Mouse (Mus musculus): ENCODE data around the gene Cdc7.

Cdc7 gene

DNA sequence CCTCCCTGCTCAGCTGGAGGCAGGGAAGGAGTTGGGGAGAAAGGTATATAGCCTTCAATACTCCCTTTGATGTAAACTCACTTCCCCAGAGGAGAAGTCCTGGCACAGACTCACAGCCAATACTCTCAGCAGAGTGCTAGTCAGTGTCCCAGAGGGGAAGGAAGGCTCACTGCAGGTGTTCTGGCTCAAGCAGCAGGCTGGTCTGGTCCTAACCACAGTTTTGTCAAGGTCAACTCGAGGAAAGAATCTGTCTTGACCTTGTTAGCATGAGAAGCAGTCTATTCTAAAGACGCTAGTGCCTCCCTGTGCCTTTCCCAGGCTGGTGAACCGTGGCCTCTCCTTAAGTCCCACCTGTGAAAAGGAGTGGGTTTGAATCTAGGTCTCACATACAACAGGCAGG, 30.6 kb downstream of the Cdc7 start:
- DNase-seq, result no peak

DNA sequence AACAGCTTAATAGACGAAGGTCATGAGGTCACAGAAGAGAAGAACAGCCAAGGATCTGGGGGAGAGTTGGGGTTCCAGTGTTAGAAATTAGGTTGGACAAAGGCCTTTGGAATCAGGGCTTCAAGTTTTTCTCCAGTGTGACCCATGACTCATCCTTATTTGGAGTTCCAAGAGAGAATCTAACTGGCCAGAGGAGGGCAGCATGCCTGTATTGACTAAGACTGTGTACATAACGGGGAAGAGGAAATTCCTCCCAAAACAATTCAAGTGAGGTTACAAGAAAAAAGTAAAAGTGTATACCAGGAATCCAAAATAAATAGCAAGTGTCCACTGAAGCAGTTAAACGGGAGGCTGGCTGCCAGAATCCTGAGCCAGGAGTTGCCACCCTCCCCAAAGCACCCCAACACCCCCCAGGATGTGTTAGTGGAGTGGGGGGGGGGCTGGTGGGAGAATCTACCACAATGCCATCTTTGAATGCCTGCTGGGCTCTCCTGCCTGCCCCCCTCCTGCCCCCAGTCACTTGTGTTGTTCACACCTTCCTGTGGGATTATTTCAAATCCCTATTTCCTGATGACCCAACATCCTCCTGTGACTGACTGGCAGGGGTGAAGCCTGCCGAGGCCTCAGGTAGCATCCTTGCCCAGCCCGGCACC, 31.9 kb downstream of the Cdc7 start:
- peak; percentile 81 for DNase-seq

DNA sequence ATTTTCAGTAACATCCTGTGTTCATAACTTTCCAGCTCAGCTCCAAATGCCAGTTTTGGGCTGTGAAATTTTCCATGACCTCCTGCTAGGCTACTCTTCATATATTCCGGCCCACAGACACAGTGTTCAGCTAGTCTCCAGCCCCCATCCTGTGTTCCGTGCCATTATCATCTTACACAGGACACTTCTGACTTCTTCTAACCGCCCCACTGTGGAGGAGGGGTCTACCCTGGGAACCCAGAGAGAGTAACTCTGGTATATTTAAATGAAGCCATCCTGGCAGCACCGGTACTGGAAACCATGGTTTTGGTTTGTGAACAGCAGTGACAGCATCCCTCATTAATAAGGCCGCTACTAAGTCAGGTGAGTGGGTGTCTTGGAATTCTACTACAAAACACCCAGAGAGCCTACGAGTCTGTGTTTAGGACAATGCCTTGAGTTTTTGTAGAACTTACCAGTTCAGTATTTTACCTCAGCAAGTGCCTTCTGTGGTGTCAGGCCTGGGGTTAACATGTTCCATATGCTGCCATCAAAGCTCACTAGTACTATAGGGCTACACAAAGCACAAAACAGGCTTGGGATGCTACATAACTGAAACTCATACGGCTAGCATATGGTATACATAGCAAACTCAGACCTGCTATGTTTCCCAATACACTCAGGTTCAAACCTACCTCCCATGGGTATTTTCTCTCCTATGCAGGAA, 32.6 kb downstream of the Cdc7 start:
- no peak for DNase-seq

DNA sequence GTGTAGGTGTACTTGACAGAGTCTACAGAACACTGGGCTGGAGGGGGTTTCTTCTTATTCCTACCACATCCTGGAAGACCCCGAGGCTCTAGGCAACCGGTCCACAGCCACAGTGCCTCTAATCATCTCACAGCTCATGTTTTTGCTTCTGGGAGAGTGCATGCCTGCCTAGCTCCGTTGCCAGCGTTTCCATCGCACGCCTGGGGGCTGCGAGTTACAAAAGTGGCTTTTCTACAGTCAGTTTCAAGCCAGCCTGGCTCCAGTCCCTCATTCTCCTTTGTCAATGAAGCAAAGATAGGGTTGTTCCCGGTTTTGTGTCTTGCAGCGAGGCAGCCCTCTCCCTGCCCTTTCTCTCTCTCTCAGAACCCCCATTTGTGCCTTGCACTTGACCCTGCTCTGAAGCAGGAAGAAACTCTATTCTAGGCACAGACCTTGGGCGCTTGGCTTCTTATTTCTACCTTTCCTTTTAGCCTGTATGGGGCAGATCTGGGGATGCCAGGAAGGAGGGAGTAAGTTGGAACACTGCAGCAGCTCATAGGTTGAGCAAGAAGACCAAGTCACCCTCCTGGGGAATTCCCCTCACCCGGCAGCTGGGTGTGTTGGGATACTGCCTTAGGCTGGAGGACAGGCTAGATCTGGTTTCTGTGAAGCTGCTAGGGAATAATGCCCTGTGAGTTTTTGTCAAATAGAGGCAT, 37.4 kb downstream of the Cdc7 start:
- no peak for DNase-seq

DNA sequence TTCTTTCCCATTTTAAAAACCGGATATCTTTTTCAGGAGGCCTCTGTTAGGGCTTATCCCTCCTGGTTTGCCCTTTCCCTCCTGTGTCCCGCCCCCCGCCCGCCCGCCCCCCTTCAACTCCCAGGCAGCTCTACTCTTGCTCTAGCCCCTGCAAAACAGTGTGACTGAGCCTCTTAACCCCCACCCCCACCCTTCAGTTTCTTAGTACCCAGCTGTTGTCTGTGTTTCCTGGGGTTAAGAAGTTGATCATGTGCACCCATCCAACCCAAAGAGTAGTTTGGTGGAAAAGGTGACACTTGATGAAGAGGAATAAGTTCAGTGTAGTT, 37.9 kb downstream of the Cdc7 start:
- no peak for DNase-seq

DNA sequence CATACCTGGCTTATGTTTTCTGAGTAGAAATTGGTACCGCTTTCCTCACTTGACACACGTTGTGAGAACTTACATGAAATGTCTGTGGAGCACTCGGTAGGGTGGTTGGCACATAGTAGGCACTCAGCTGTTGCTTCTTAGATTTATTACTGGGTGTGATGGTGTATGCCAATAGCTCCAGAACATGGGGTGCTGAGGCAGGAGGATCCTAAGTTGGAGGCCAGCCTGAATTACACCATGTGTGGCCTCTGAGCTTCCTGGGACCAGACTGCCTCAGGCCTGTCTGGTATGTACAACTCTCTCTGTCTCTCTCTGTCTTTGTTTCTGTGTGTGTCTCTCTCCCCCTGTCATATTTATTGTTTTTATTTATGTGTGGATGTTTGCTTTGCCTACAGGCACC, 45.6 kb downstream of the Cdc7 start:
- DNase-seq, result no peak

DNA sequence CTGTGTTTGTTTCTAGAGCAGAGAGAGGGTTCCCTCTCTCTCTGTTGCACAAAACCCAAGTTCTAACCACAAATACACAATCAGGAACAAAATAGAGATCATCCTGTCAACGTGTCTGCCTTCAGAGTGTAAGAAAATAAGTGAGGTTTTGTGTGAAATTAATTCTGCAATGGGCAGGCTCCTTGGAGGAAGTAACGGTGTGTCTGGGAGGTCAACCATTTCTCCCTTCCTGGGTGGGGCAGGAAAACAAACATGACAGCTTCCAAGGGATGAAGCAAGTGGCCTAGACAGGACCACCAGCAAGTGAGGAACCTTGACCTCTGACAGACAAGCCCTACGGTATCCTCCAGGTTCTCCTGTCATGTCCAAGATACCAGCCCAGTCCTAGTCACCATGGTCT, 46.2 kb downstream of the Cdc7 start:
- no peak for DNase-seq

DNA sequence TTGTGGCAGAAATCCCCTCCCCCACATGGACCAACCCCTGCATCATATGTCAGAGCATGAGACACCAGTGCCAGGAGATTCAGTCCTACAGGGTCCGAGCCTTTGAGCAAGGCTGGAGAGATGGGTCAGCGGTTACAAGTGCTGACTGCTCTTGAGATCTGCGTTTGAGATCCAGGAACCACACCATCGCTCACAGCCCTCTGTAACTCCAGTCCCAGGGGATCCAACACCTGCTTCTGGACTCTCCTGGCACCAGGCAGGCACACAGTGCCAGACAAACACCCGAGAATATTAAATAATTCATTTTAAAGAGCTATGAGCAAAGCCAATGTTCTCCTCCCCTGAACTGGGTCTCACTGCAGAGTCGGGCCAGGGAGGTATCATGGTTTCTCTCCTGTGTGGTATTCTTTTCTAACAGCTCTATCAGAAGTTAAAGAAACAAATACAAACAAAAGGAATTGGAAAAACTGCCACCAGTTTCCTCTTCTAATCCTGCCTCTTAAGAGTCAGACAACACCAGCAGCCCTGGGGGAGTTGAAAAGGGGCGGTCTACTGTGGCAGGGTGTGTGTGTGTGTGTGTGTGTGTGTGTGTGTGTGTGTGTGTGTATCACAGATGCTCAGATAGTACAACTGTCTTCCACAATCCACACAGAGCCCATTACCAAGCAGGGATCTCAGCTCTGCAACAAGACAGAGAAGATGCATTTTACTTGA, 47.4 kb downstream of the Cdc7 start:
- no peak for DNase-seq

DNA sequence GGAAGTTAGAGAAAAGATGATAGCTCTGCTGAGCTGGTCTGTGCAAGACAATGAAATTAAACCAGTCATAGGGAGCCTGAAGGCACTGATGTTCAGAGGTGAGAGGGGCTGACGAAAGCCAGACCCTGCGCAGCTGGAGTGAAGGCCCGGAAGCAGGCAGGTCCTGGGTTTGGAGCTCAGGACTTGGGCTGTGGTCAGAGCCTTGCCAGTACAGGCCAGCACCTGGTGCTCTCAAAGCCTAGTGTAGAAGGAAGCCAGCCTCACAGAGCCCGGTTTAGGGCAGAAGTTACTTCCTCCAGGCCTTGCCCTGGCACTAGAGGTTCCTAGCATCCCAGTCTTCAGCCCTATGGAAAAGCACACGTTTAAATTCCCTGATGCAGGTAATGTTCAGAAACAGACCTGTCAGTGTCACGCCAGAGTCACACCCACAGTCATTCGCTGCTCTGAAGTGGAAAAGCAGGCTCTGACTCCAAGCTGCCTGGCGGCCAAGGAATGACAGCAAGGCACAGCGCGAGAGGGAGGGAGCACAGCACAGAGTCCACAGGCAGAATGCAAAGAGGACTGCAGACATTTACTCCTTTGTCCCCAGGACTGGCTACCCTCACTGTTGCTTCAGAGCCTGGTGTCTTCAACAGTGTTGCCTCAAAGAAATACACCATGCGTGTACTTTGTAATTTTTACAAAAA, 48.1 kb downstream of the Cdc7 start:
- DNase-seq, result no peak

DNA sequence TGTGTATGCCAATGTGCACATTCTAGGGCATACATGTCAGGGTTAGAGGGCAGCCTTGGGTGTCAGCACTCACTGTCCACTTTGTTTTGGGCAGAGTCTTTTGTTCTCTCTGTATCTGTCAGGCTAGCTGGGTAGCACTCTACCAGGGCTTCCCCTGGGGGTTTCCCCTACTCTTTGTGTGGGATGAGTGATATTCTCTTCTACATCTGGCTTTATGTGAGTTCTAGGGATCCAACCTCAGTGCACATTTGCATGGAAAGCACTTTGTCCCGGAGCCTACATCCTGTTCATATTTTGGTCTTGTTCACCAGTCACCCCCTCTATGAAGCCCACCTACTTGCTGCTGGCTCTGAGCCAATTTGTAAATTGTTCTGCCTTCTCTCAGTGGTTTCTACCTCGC, 49.3 kb downstream of the Cdc7 start:
- no peak for DNase-seq

DNA sequence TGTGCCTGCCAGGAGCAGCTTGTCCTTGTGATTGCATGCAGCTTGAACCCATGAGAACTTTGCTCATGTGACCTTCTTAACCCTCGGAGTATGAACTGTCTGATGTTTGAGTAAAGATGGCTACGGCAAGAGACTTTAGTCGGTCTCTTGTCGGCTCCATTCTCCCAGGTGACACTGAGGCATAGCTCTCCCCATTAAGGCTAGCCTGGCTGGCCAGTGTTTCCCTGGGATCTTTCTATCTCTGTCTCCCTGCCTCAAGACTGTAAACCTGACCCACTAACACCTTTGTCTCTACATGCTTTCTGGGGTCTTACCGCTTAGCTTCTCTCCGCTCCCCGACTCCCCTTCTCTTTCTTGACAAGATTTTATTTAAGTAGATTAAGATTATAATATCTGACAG, 50.0 kb downstream of the Cdc7 start:
- DNase-seq, result no peak

DNA sequence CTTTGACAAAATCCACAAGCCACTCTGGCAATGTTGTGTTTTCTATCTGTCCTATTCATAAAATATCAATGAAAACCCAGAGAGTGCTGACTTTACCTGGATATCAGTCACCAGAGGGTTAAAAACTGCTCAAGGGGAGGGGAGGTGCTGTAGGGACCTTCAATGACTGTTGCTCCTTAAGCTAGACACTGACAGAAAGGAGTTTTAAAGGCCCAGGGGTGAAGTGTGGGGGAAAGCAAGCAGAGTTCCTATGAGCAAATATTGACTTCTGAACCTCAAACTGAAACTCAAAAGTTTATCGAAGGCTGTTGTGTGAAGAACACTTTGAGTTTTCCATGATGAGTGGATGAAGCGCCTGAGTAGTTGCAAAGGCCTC, 50.9 kb downstream of the Cdc7 start:
- DNase-seq, result no peak

DNA sequence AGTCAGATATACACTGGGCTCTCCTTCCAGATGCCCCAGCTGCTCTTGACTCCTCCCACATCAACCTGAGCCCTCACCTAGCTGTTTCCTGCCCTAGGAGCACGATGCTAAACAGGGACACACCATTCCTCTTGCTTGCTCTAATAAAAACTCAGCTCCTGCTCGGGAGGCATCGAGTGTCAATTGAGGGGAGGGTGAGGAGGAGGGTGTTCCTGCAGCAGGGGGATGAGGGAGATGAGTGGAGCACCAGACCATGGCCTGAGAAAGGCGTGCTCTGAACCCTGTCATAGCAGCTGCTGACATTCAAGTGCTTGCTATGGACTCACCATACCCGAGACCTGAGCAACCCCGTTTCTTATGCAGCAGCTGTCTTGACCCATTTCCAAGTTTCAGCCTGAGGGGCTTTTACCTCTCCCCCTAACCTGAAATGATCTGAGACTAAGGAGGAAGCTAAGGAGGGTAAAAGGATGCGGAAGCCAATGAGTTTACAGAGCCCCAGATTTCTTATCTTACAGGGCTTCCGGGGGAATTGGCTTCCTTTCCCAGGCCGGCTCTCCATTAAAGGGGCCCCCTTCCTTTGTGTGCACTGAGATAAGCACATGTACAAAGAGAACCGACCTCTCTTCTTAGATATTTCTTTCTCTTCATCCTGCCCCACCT, 51.4 kb downstream of the Cdc7 start:
- DNase-seq, result no peak

DNA sequence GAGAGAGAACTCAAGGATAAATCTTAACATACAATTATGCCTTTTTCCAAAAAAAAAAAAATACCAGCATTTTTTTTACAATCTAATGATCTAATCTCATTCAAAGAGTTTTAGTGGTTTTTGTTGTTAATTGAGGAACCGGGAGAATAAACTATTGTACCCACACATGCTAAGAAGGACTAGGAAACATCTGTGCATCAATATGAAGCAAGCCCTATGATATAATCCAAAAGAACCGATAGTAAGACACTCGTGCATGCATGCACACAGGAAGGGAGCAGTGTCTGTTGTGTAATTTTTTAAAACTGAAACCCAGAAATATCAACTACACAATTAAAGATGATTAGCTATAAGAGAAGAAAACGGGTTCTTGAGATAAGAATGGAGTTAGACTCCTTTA, 52.4 kb downstream of the Cdc7 start:
- no peak for DNase-seq

DNA sequence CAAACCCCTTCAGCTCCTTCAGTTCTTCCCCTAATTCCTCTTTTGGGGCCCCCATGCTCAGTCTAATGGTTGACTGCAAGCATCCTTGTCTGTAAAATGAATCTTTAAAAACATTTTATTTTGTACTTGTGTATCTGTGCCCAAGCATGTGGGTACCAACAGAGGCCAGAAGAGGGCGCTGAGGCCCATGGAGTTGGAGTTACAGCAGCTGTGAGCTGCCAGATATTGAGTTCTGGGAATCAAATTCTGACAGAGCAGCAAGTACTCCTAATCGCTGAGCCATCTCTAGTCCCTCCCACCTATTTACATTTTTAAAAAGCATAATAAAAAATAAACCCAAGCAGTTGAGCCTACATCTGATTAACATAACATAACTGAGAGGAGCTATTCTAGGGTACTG, 53.4 kb downstream of the Cdc7 start:
- no peak for DNase-seq

DNA sequence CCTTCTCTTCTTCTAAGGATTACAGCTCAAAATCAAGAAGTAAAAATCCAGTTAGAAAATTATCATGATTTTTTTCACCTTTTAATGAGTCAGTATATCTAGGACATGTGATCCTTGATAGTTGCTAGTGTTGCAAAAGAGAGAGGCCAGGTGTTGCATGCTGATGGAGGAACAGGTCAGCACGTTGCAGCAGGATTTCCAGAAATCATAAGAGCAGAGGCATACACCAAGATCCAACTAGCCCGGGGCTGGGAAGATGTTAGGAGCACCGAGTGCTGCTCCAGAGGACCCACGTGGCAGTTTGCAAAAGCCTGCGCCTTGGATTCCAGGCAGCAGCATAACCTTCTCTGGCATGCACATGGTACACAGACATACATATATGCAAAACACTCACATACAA, 54.9 kb downstream of the Cdc7 start:
- no peak for DNase-seq

DNA sequence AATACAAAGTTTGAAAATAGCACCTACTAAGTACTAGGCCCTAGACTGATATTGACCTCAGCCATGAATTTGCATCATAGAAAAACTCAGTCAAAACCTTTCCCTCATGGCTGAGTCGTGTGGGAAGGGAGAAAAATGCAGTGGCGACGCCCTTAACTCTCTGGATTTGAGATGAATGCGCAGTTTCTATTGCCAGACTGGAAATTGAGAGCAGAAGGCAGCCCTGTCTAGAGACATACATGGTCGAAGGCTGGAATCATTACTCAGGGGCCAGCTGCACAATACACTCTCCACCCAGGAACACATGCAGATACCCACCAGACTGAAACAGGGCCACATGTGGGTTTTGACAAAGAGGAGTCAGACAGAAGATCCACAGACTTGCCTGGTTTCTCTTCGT, 55.8 kb downstream of the Cdc7 start:
- DNase-seq, result no peak

DNA sequence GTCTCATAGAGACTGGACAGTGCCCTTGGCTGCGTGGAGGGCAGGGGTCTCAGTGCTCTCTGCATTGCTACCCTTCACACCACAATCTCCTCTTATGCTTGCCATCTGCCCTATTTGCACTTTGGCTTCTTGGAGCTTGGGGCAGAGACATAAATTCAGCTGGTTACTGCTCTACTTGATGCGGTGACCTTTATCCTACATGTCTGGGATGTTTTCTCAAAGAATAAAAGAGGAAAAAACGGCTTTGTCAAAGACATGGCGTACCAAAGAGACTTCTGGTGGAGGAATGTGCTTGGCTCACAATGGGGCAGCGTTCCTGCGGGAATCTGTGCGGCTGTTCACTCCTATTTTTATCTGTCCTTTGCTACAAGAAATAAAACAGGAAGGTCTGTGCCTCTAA, 56.2 kb downstream of the Cdc7 start:
- DNase-seq, result peak; percentile 23

DNA sequence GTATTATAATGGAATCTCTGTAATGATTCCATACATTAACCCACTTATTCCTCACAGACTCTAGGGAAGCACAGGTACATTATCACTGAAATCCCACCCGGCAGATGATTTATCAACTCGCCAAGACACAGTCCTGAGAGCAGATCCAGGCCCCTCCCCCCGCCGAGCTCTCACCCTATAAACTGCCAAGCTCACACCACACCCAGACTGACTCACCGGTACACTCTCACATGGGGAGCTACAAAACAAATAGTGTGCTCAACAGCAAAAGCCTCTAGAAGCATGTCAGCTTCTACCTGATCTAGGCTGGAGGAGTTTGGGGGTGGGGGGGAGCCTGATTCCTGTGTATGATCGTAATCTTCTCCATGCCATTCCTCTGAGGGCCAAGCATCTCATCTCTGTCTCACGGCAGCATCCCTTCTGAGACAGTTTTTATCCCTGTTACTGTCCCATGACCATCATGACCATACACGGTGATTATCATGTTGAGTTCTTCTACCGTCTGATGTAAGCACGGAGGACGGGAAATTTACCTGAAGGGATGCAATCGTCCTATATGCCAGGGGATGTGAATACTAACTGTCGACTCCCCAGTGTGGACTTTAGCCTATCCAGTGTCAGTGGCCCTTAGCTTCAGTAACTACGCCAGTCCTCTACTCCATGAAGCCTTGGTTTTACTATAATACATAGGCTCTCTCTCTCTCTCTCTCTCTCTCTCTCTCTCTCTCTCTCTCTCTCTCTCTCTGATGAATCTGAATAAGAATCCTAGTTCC, 57.4 kb downstream of the Cdc7 start:
- DNase-seq, result no peak

DNA sequence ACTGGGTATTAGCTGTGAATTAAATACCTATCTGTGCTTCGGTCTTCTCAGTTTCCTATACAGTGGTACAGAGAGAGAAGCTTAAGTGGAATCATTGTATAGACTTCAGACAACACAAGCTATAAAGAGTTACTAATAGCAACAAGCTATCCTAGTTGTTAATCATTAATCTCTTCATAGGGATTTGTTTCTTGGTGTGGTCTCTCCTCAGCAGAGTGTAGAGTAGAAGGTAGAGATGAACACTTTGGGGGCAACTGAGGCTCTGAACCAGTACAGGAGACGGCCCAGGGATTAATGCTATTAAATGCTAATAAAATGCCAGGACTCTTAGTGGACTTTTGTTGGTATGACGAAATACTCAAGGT, 57.9 kb downstream of the Cdc7 start:
- DNase-seq, result no peak

DNA sequence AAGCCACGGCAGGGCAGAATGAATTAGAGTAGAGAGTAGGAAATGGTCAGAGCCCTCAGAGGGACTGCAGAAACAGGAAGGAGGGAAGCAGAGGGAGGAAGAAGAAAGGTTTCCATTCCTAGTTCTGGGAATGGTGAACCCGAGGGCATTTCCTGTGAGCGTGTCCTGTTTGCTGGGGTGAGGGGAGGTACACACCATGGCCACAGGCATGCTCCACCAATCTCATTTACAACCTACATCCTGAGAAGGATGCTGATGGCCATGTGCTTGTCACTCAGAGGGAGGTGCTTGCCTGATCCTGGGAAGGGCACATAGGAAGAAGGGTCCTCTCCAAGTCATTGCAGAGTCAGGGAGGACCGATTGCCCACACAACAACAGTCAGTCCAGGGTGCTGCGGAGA, 59.8 kb downstream of the Cdc7 start:
- DNase-seq, result no peak

DNA sequence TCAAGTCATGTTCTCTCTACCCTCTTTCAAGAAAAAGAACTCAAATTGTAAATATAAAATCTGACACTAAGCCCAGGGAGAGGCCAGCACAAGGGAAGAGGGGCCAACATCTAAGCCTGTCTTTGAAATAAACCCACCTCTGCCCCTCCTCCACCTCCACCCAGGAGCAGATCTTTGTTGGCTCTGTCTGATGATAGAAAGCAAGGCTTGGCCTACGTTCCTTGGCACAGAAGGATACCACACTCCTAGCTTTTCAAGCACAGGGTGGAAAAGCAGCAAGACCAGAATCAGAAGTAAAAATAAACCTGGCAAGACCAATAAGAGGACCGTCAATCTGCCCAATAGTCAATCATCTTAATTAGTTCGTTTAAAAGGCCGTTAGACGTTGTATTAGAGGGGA, 61.2 kb downstream of the Cdc7 start:
- no peak for DNase-seq

All from embryo, embryonic 11 days (tissue).